Mouse (Mus musculus): Measurements from ENCODE around the gene Ppp2r1b.

Ppp2r1b gene

DNA sequence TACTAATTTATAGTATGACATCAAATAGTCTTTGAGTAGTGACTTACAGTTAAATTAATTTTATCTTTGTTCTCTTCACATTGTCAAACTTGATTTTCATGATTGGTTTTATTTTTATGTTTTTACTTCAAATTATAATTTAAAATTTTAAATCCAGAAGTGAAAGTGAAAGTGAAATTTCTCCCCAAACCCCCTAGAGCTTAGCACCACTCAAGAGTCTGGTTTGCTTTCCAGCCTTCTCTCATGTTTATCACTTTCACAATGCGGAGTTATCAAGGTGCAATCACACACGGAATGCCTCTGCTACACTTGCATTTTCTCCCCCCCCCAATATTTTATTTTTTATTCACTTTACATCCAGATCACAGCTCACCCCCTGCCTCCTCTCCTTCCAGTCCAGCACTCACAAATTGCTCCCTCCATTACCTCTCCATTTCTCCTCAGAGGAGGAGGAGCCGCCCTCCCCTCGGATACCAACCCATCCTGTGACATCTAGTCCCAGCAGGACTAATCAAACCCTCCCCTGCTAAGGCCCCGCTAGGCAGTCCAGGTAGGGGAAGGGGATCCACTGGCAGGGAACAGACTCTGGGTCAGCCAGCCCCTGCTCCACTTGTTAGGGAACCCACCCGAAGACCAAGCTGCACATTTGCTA, 59.2 kb downstream of the Ppp2r1b start:
- no peak for DNase-seq (ENCODE audit: extremely low read depth, insufficient read length, low spot score)

DNA sequence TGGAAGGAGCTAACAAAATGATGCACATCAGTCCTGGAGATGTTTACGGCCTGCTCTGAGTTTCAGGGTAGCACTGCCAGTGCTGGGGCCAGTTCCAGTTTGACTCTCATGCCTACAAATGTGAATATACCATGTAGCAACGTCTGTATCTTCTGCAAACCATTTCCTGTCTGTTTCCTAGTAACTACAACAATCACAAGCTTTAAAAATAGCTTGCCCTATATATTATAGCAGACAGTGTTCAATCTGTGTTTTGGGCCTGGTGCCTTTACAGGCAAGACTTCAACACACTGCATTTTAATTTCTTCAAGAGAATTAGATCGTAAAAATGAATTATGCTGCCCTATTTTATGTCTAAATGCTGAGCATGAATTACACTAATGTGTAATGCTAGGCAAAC, 60.2 kb downstream of the Ppp2r1b start:
- no peak for DNase-seq (ENCODE audit: extremely low read depth, insufficient read length, low spot score)

DNA sequence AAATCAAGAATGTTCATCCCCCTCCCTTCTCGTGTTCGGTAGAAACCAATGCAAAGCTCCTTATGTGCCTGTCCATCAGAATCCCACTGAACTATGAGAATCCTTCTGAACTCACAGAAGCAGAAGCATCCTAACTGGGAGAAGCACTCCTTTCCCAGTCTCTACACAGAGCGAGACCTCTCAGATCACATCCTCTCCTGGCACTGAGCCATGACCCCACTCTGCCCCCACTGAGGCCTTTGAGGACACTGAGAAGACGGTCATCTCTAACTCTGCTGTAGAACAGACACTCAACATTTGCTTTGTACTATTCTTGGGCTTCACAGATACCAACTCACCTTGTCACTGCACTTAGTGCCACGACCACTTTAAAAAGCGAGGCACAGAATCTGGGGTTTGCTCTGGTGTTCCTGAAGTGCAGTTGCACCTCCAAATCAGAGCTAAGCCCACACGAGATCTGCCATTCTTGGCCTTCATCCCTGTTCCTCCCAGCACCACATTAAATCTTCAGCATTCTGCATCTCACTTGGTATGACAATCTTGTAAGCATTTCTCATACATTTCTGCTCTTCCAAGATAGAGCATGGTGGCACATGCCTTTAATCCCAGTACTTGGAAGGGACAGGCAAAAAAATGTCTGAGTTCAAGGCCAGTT, 66.9 kb downstream of the Ppp2r1b start:
- no peak for DNase-seq (ENCODE audit: extremely low read depth, insufficient read length, low spot score)

DNA sequence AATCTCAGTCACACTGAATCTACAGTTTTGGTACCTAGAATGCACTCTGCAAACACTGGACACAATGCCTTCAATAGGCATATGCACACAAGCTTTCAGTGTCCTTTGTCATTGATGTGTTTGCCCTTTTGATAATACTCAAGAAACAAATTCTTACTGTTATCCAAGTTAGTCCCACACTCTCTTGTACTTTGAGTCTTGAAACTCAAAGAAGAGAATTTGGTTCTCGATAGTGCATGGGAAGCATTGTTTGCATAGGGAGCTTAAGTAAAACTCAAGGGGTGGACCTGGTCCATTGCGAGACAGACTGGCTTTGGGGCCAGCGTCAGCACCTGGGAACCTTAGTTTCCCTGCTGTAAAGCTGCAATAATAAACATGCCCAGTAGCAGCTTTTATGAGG, 73.0 kb downstream of the Ppp2r1b start:
- DNase-seq (ENCODE audit: extremely low read depth, insufficient read length, low spot score), result no peak

DNA sequence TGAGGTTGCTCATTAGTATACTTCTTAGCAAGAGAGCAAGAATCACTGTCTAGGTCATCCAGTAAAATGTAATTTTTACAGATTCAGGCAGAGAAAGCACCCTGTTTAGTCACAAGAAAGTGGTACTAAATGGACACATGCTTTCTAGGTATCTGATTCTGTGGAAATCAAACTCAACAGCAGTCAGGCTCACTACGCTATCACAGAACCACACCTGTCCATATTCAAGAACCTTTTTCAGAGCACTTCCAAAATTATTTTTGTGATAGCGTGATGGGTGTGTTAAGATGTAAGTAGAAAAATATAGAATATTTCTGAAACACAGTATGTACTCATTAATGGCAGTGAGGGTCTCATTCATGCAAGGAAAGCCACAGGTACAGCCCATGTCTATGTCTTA, 74.5 kb downstream of the Ppp2r1b start:
- no peak for DNase-seq (ENCODE audit: extremely low read depth, insufficient read length, low spot score)

GRCm38 (mm10) chr9:50920933-50921895, 76.1 kb downstream of the Ppp2r1b start:
- no peak for DNase-seq (ENCODE audit: extremely low read depth, insufficient read length, low spot score)

DNA sequence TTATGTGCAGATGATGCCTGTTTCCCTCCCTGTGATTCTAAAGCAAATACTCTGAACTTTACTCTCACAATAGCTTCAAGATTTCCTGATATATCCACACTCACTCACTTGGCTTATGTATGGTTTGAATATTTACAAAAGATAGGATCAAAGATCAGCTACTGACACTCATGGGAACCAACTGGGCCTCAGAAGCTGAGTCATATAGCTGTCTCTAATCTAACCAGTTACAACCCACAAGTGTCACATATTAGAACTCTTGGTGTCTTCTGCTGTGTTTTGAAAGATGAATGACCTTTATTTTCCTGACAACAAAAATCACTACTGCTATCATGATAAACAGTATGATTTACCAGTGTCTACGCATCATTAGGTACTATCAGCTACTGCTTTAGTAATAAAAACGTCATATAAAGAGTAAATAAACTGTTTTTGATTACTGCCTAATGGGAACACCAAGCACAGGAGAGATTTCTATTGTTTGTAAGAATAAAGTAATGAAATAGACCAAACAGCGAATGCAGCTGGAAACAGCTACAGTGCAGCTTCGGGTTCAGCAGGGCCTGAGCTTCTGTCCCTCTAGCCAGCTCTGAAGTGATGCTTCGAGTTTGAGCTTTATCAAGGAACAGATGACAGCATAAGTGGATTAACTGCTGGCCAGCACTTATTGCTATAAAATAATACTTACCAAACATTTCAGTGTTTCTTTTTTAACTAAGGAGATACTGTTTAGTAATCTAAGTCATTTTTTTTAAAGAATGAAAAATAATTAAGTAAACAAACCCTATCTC, 77.5 kb downstream of the Ppp2r1b start:
- no peak for DNase-seq (ENCODE audit: extremely low read depth, insufficient read length, low spot score)

- DNase-seq (ENCODE audit: extremely low read depth, insufficient read length, low spot score), result no peak
Measured at GRCm38 (mm10) chr9:50924454-50924853, 79.4 kb downstream of the Ppp2r1b start.

GRCm38 (mm10) chr9:50925801-50926200, 80.7 kb downstream of the Ppp2r1b start:
- no peak for DNase-seq (ENCODE audit: extremely low read depth, insufficient read length, low spot score)

- DNase-seq (ENCODE audit: extremely low read depth, insufficient read length, low spot score), result no peak
Measured at GRCm38 (mm10) chr9:50929986-50930385, 84.9 kb downstream of the Ppp2r1b start.

GRCm38 (mm10) chr9:50941804-50942401, 96.8 kb downstream of the Ppp2r1b start:
- DNase-seq (ENCODE audit: extremely low read depth, insufficient read length, low spot score), result no peak

GRCm38 (mm10) chr9:50942711-50943110, 97.6 kb downstream of the Ppp2r1b start:
- no peak for DNase-seq (ENCODE audit: extremely low read depth, insufficient read length, low spot score)
